Mouse (Mus musculus): ENCODE data around the gene Rnaseh2c. TPM values are rescaled to one million over a fixed set of nuclear protein-coding genes. Genes with fewer than 3 reads are reported as not detected.

The Rnaseh2c gene
- 111 and 131 TPM in 2 replicates for polyA plus RNA-seq (2015; fragmentation: Nextera tagmentation; extraction: Ambion mirVana)

- no peaks in the 10 kb centered on the region for H3K27me3 ChIP-seq (replicated peaks; ENCODE audit: control insufficient read depth, insufficient read depth, low read length)
- H3K9me3 ChIP-seq (ENCODE audit: control insufficient read depth, low read length), result no peaks in the 10 kb centered on the region
- peak within 1 kb of the TSS; percentile 92 for H3K4me2 ChIP-seq (ENCODE audit: low read depth, low read length)
- peak within 1 kb of the TSS; percentile 96 for H3K9ac ChIP-seq (ENCODE audit: low read depth, low read length)
- H3K4me3 ChIP-seq (ENCODE audit: low read length), result peak within 1 kb of the TSS; percentile 75
- H3K36me3 ChIP-seq (ENCODE audit: control insufficient read depth, insufficient read depth, low read length), result peaks cover 22% of the 10 kb centered on the region
- under 1% methylated on average over 64 of the region's 64 CpGs for WGBS
- peak within 1 kb of the TSS; percentile 86 for H3K27ac ChIP-seq (ENCODE audit: low read length)
- H3K4me1 ChIP-seq (ENCODE audit: control insufficient read depth, insufficient read depth, low read length), result peaks cover 21% of the 10 kb centered on the region
- peak; percentile 91 for ATAC-seq
These were observed at the start of gene Rnaseh2c for GRCm38 (mm10) chr19:5601752-5602541. TSS of gene Rnaseh2c (plus strand) at chr19:5601873.

GRCm38 (mm10) chr19:5553802-5554201 is 47.9 kb upstream of the Rnaseh2c start:
- H3K27me3 ChIP-seq (replicated peaks; ENCODE audit: control insufficient read depth, insufficient read depth, low read length), result no peaks in the 10 kb centered on the region; the same call in 1 of the 2 replicates
- H3K4me2 ChIP-seq (ENCODE audit: low read depth, low read length), result peak overlapping the region; percentile 45
- H3K9me3 ChIP-seq (ENCODE audit: control insufficient read depth, low read length), result no peaks in the 10 kb centered on the region
- H3K4me3 ChIP-seq (ENCODE audit: low read length), result peak overlapping the region; percentile 23; the same call in 1 of the 2 replicates
- 35% methylated on average over 8 of the region's 8 CpGs for WGBS
- H3K27ac ChIP-seq (ENCODE audit: low read length), result peak overlapping the region; percentile 87
- H3K36me3 ChIP-seq (ENCODE audit: control insufficient read depth, insufficient read depth, low read length), result 0 out of 2 replicates have a peak, but pooled peaks cover 10% of the 10 kb centered on the region
- H3K4me1 ChIP-seq (ENCODE audit: control insufficient read depth, insufficient read depth, low read length), result peaks cover 35% of the 10 kb centered on the region
- peak overlapping the region; percentile 4; the same call in 1 of the 2 replicates for H3K9ac ChIP-seq (ENCODE audit: low read depth, low read length)
- peak; percentile 83 for ATAC-seq

DNA sequence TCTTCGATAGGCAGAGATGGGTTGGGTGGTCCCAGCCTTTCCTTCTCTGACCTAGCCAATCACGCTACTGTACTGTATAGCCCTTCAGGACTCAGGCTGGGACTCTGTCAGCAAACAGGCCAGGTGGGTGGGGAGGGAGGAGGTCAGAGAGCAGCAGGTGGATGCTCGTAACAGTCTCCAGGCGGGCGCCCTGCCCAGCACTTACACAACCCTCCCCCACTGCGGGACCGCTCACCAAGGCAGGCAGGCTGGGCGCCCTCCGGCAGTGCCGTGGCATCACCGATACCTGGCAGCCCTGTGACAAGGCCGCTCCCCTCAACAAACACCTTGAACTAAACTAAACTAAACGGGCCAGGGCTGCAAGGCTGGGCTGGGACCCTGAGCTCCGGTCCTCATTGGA is 47.5 kb upstream of the Rnaseh2c start:
- Histone ChIP-seq H3K27me3 (replicated peaks; ENCODE audit: control insufficient read depth, insufficient read depth, low read length) (no peaks in the 10 kb centered on the region; the same call in 1 of the 2 replicates), H3K36me3 (ENCODE audit: control insufficient read depth, insufficient read depth, low read length) (0 out of 2 replicates have a peak, but pooled peaks cover 10% of the 10 kb centered on the region), H3K4me3 (ENCODE audit: low read length) (peak overlapping the region; percentile 23), H3K9me3 (ENCODE audit: control insufficient read depth, low read length) (no peaks in the 10 kb centered on the region), H3K4me1 (ENCODE audit: control insufficient read depth, insufficient read depth, low read length) (peaks cover 35% of the 10 kb centered on the region), H3K4me2 (ENCODE audit: low read depth, low read length) (peak overlapping the region; percentile 45), H3K27ac (ENCODE audit: low read length) (peak overlapping the region; percentile 87), H3K9ac (ENCODE audit: low read depth, low read length) (0 out of 2 replicates have a peak overlapping the region, but pooled peaks have one; percentile 4)
- peak; percentile 90 for ATAC-seq
- WGBS, result 50% methylated on average over 14 of the region's 14 CpGs

GRCm38 (mm10) chr19:5558169-5558568 is 43.5 kb upstream of the Rnaseh2c start:
- Histone ChIP-seq H3K27me3 (replicated peaks; ENCODE audit: control insufficient read depth, insufficient read depth, low read length) (peaks cover 4% of the 10 kb centered on the region; the same call in 1 of the 2 replicates), H3K36me3 (ENCODE audit: control insufficient read depth, insufficient read depth, low read length) (no peaks in the 10 kb centered on the region), H3K4me1 (ENCODE audit: control insufficient read depth, insufficient read depth, low read length) (peaks cover 34% of the 10 kb centered on the region), H3K9ac (ENCODE audit: low read depth, low read length) (peak overlapping the region; percentile 71), H3K4me2 (ENCODE audit: low read depth, low read length) (peak overlapping the region; percentile 50), H3K27ac (ENCODE audit: low read length) (peak overlapping the region; percentile 92), H3K4me3 (ENCODE audit: low read length) (peak overlapping the region; percentile 58), H3K9me3 (ENCODE audit: control insufficient read depth, low read length) (no peaks in the 10 kb centered on the region)
- ATAC-seq, result no peak
- WGBS, result 38% methylated on average over 7 of the region's 7 CpGs

- Histone ChIP-seq H3K36me3 (ENCODE audit: control insufficient read depth, insufficient read depth, low read length) (no peaks in the 10 kb centered on the region), H3K4me2 (ENCODE audit: low read depth, low read length) (peak overlapping the region; percentile 50), H3K9me3 (ENCODE audit: control insufficient read depth, low read length) (no peaks in the 10 kb centered on the region), H3K4me3 (ENCODE audit: low read length) (peak overlapping the region; percentile 58), H3K27ac (ENCODE audit: low read length) (peak overlapping the region; percentile 92), H3K4me1 (ENCODE audit: control insufficient read depth, insufficient read depth, low read length) (peaks cover 28% of the 10 kb centered on the region), H3K9ac (ENCODE audit: low read depth, low read length) (peak overlapping the region; percentile 71), H3K27me3 (replicated peaks; ENCODE audit: control insufficient read depth, insufficient read depth, low read length) (peaks cover 4% of the 10 kb centered on the region; the same call in 1 of the 2 replicates)
- 47% methylated on average over 8 of the region's 8 CpGs for WGBS
- no peak for ATAC-seq
These were observed 42.9 kb upstream of the Rnaseh2c start for GRCm38 (mm10) chr19:5558770-5559169.

- peak overlapping the region; percentile 71 for H3K9ac ChIP-seq (ENCODE audit: low read depth, low read length)
- H3K4me2 ChIP-seq (ENCODE audit: low read depth, low read length), result peak overlapping the region; percentile 50
- peaks cover 4% of the 10 kb centered on the region; the same call in 1 of the 2 replicates for H3K27me3 ChIP-seq (replicated peaks; ENCODE audit: control insufficient read depth, insufficient read depth, low read length)
- no peaks in the 10 kb centered on the region for H3K9me3 ChIP-seq (ENCODE audit: control insufficient read depth, low read length)
- peak overlapping the region; percentile 58 for H3K4me3 ChIP-seq (ENCODE audit: low read length)
- H3K4me1 ChIP-seq (ENCODE audit: control insufficient read depth, insufficient read depth, low read length), result peaks cover 27% of the 10 kb centered on the region
- H3K36me3 ChIP-seq (ENCODE audit: control insufficient read depth, insufficient read depth, low read length), result no peaks in the 10 kb centered on the region
- peak; percentile 12; the same call in 1 of the 2 replicates for ATAC-seq
- 10% methylated on average over 8 of the region's 8 CpGs for WGBS
- peak overlapping the region; percentile 92 for H3K27ac ChIP-seq (ENCODE audit: low read length)
These were observed 42.4 kb upstream of the Rnaseh2c start for GRCm38 (mm10) chr19:5559229-5559628.

DNA sequence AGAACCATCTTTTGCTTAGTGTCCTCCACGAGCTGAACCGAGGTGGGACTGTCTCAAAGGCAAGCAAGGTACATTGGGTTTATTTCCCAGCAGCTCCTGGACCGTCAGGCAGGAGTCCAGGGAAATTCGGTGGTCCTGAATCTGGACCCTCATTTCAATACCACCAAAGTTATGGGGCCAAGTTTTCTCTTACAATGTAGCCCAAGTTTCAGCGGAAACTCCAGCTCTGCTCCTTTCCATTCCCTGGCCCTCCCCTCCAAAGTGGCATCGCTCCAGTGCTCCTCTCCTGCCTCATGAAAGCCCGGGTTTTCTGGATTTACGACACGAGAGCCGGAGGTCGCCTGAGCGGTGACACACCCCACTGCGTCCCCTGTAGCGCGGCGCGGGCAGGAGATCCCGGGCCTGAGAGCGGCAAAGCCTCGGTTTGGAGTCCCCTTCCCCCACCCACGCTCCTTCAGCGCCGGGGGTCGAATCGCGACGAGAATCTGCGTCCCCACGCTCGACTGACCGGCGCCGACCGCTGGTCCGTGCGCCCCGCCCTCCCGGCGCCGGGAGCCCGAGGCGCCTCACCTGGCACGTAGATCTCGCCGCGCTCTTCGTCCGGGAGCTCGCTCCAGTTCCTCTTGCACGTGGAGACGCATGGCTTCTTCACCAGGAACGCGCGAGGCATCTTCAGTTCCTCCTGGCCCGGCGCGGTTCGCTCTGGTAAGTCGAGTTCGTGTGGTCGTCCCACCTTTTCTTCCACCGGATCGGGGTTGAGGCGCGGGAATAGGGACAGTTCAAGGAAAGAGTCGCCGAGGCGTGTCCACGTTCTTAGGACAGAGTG is 41.8 kb upstream of the Rnaseh2c start:
- Histone ChIP-seq H3K9me3 (ENCODE audit: control insufficient read depth, low read length) (no peaks in the 10 kb centered on the region), H3K4me1 (ENCODE audit: control insufficient read depth, insufficient read depth, low read length) (peaks cover 26% of the 10 kb centered on the region), H3K9ac (ENCODE audit: low read depth, low read length) (peak overlapping the region; percentile 71), H3K27me3 (replicated peaks; ENCODE audit: control insufficient read depth, insufficient read depth, low read length) (peaks cover 4% of the 10 kb centered on the region; the same call in 1 of the 2 replicates), H3K27ac (ENCODE audit: low read length) (peak overlapping the region; percentile 92), H3K36me3 (ENCODE audit: control insufficient read depth, insufficient read depth, low read length) (no peaks in the 10 kb centered on the region), H3K4me3 (ENCODE audit: low read length) (peak overlapping the region; percentile 58), H3K4me2 (ENCODE audit: low read depth, low read length) (peak overlapping the region; percentile 50)
- peak; percentile 9; the same call in 1 of the 2 replicates for ATAC-seq
- under 1% methylated on average over 69 of the region's 69 CpGs for WGBS

DNA sequence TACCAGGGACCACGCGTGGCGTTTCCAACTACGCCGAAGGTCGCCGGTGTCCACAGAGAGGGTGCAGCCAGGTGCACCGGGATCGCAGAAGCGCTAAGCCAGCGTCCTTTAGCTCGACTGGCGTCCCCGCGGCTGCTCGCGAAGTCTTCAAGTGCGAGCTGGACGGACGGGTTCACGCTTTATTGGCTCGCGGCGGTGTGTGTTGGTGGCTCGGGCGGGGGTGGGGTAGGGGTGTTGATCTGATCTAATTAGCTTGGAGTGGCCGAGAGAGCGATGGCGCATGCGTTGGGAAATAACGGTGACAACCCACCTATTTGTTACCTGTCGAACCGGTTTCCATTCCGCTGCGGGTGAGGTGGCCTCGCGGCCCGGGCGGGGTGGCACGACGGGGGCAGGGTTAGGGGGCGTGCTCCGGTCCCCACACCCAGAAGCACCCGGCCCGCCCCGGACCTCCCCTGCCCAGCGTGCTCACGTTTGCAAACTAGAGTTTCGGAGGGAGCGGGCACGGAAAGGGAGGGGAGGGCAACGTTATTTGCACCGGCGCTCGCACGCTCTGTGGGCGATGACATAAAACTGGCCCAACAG is 41.1 kb upstream of the Rnaseh2c start, which contains the start of gene Ovol1:
Ovol1 (minus strand) TSS at position 190 of the 585 bp plus-strand sequence.
- H3K27ac ChIP-seq (ENCODE audit: low read length), result peak within 1 kb of the TSS; percentile 92
- peak within 1 kb of the TSS; percentile 71 for H3K9ac ChIP-seq (ENCODE audit: low read depth, low read length)
- H3K4me3 ChIP-seq (ENCODE audit: low read length), result peak within 1 kb of the TSS; percentile 58
- H3K4me1 ChIP-seq (ENCODE audit: control insufficient read depth, insufficient read depth, low read length), result peaks cover 25% of the 10 kb centered on the region
- ATAC-seq, result peak; percentile 84
- no peaks in the 10 kb centered on the region for H3K9me3 ChIP-seq (ENCODE audit: control insufficient read depth, low read length)
- H3K36me3 ChIP-seq (ENCODE audit: control insufficient read depth, insufficient read depth, low read length), result no peaks in the 10 kb centered on the region
- under 1% methylated on average over 57 of the region's 57 CpGs for WGBS
- H3K27me3 ChIP-seq (replicated peaks; ENCODE audit: control insufficient read depth, insufficient read depth, low read length), result peaks cover 4% of the 10 kb centered on the region; the same call in 1 of the 2 replicates
- H3K4me2 ChIP-seq (ENCODE audit: low read depth, low read length), result peak within 1 kb of the TSS; percentile 50
